Mouse (Mus musculus): ENCODE results near the gene Klhl3. TPM values are rescaled to one million over a fixed set of nuclear protein-coding genes. Genes with fewer than 3 reads are reported as not detected.
A peak's percentile ranks its signal among the peaks of the same experiment; 100 is the strongest.

The Klhl3 gene
- total RNA-seq, 2 experiments from 2014 or later: 45.2 to 47.4 TPM

GRCm38 (mm10) chr13:58126862-58127765 lies 13.7 kb upstream of the Klhl3 start:
- DNase-seq (ENCODE audit: extremely low spot score in 1 of 2, low spot score in 1 of 2): no peak

- no peak for DNase-seq (ENCODE audit: extremely low spot score in 1 of 2, low spot score in 1 of 2)
Measured at GRCm38 (mm10) chr13:58126126-58126525, 12.7 kb upstream of the Klhl3 start.

- no peak for DNase-seq (ENCODE audit: extremely low spot score in 1 of 2, low spot score in 1 of 2)
Measured at GRCm38 (mm10) chr13:58124989-58125388, 11.6 kb upstream of the Klhl3 start.

DNA sequence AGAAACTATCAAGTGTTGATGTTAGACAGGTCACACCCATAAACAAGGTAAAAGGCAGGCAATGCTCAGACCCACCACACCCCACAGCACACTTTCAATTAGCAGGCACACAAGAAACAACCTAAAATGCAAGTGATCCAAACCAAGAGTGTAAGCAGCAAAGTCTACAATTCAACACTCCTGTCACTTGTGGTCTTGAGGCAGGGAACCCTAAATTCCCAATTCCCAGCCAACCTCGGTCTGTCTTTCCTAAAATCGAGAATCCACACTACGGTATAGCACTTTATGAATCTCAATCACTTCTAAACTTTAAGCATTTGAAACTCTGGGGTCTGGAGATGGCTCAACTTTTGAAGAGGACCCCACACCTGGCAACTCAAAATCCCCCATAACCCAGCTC lies 10.9 kb upstream of the Klhl3 start:
- DNase-seq (ENCODE audit: extremely low spot score in 1 of 2, low spot score in 1 of 2): no peak

GRCm38 (mm10) chr13:58123381-58123780 lies 10.0 kb upstream of the Klhl3 start:
- DNase-seq (ENCODE audit: extremely low spot score in 1 of 2, low spot score in 1 of 2): no peak

GRCm38 (mm10) chr13:58122786-58123297 lies 9.4 kb upstream of the Klhl3 start:
- DNase-seq (ENCODE audit: extremely low spot score in 1 of 2, low spot score in 1 of 2): no peak

DNA sequence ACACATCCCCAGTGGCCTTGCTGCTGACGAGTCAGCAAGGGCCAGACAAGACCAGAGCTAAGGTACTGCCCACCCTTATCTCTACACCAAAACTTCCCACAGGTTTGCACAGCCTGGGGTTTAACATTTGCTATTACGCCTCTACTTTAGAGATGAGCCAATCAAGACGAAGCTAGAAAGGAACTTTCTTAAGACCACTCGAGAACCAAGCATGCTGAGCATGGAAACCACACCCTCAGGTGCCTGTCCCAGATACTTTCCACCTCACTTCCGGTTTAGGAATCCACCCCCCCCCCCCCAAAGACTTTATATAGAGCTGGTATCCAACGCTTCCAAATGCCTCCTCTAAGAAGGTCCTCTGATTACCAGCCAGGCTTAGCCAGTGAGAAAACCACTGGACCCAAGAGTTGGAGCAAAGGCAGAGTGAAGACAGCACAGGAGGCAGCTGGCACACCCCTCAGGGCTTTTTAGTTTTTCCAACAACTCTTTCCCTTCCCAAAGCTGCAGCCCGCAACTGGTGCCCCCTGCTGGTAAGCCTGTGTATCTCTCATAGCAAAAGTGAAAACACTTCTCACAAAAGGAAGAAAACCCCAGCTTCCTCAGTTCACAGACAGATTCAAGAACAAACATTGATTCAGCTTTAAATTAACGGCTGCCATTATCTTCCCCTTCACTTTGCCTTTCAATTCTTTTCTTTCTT lies 4.1 kb upstream of the Klhl3 start:
- DNase-seq (ENCODE audit: extremely low spot score in 1 of 2, low spot score in 1 of 2): peak; percentile 44 to 71

GRCm38 (mm10) chr13:58116801-58117200 lies 3.4 kb upstream of the Klhl3 start:
- DNase-seq (ENCODE audit: extremely low spot score in 1 of 2, low spot score in 1 of 2): no peak

- no peak for DNase-seq (ENCODE audit: extremely low spot score in 1 of 2, low spot score in 1 of 2)
Measured at GRCm38 (mm10) chr13:58115227-58115626, 1.8 kb upstream of the Klhl3 start.

DNA sequence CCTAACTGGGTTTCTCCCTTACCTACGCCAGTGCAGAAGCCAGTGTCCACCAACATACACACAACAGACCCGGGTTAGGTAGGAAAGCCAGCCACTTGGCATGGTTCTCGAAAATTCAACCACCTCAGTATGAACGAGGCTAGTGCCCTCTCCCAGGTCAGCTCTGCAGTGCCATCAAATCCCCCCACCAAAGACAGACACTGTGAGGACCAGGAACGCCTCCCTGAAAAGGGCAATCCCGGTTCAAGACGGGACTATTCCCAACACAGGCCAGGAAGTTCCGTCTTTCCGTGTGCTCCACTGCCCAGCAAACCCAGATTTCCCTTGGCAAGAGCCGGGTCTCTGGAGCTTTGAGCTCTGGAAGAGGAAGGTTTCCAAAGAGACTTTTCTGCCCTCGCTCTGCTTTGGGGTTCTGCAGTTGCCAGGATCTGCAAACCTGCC lies 771 bp downstream of the Klhl3 start:
- peak in 1 of 2 experiments; percentile 23 for DNase-seq (ENCODE audit: extremely low spot score in 1 of 2, low spot score in 1 of 2)

DNA sequence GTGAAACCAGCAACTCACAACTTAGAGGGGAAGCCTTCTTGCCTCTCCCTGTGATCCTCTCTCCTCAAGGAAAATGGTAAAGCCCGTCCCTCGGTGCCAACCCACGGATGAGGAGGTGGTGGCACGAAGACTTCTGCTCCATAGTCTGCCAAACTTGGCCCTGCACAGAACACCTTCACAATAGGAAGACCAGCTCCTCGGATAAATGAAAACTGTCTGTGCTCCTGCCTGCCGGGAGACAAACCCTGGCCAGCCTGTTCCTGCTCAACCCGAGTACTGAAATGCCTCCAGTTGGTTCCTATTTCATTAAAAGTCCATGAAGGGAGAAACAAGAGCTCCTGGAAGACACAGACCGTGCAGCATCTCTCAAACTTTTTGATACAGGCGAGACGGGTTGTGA lies 1.2 kb downstream of the Klhl3 start:
- DNase-seq (ENCODE audit: extremely low spot score in 1 of 2, low spot score in 1 of 2): peak in 1 of 2 experiments; percentile 29

DNA sequence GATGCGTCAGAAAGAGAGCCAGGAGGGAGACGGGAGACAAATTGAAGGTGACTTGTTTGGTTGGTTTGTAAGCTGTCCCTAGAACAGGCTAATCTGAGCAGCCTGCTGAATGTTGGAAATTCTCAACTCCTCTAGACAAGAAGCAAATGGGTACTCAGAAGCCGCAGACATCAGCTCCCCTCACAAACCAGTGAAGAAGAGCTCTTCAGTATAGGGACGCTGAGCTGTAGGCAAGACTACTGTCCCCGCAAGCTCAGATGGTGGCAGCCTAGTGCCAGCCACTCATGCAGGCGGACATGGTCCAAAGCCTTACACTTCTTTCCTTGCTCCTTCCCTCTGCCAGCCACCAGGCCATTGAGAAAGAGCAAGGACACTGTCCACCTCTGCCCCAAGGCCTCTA lies 2.1 kb downstream of the Klhl3 start:
- DNase-seq (ENCODE audit: extremely low spot score in 1 of 2, low spot score in 1 of 2): no peak

DNA sequence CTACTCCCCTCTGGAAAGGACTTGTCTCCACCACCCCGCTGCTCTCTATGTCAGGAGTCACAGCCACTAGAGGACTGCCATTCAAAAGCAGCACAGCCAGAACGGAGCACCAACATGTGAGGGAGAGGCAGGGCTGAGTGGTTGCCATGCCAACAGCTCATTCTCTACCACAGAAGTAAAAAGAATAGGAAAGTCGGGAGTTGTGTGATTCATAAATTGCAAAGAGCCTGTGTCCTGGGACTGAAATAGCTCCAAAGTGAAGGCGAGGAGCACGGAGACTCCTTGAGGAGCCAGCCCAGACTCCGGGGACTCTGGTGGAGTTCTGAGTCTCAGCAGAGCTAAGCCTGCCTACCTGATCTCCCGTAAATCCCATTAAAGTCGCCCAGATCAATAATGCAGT lies 22.7 kb downstream of the Klhl3 start:
- peak in 1 of 2 experiments; percentile 40 for DNase-seq (ENCODE audit: extremely low spot score in 1 of 2, low spot score in 1 of 2)

DNA sequence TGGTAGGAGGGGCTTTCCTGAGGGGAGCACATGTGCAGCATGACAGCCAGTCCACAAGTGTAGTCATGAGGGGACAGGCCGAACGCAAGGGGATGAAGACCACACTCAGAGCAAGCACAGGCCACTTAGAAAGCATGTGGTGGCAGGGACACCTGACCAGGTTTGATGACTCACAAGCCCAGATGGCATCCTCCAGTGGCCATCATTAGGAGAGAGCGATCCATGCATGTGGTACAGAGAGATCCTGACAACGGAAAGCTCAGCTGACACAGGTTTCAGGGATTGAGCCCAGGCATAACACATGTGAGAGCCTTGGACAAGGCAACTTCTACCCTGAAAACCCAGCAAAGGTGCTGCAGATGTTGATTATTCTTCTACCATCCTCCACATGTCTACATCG lies 29.0 kb downstream of the Klhl3 start:
- DNase-seq (ENCODE audit: extremely low spot score in 1 of 2, low spot score in 1 of 2): no peak

GRCm38 (mm10) chr13:58083521-58083920 lies 29.9 kb downstream of the Klhl3 start:
- DNase-seq (ENCODE audit: extremely low spot score in 1 of 2, low spot score in 1 of 2): no peak

GRCm38 (mm10) chr13:58083048-58083447 lies 30.3 kb downstream of the Klhl3 start:
- DNase-seq (ENCODE audit: extremely low spot score in 1 of 2, low spot score in 1 of 2): no peak

DNA sequence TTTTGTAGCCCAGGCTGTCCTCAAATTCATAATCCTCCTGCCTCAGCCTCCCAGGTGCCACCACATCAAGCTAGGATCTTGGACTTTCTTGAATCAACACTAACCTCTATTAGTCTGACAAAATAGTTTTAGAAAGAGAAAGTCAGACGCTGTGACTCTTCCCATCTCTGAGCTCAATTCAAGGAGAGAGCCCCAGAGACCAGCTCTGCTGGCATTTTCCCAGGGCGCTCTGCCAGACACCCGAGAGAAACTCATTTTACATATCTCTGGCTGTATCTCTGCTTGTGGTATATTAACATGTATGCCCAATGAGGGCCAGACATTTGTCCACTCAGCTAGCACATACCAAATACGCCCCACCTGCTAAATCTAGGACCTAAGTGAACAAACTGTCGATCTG lies 35.0 kb downstream of the Klhl3 start:
- no peak for DNase-seq (ENCODE audit: extremely low spot score in 1 of 2, low spot score in 1 of 2)

- DNase-seq (ENCODE audit: extremely low spot score in 1 of 2, low spot score in 1 of 2): no peak
Measured at GRCm38 (mm10) chr13:58074881-58075280, 38.5 kb downstream of the Klhl3 start.

DNA sequence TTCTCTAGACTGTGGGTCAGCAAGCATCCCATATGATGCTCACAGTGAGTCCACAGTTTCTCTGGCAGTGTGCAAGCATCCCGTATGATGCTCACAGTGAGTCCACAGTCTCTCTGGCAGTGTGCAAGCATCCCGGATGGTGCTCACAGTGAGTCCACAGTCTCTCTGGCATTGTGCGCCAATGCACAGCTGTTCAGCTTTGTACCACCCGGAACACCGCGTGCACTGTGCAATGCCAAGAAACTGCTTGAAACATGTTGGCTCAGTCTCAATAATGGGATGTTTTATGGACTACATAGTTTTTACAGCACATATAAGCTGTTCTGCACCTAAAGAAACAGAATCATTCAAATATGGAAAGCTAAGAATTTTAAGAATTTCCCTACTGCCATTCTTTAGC lies 38.9 kb downstream of the Klhl3 start:
- DNase-seq (ENCODE audit: extremely low spot score in 1 of 2, low spot score in 1 of 2): peak; percentile 41 to 46

DNA sequence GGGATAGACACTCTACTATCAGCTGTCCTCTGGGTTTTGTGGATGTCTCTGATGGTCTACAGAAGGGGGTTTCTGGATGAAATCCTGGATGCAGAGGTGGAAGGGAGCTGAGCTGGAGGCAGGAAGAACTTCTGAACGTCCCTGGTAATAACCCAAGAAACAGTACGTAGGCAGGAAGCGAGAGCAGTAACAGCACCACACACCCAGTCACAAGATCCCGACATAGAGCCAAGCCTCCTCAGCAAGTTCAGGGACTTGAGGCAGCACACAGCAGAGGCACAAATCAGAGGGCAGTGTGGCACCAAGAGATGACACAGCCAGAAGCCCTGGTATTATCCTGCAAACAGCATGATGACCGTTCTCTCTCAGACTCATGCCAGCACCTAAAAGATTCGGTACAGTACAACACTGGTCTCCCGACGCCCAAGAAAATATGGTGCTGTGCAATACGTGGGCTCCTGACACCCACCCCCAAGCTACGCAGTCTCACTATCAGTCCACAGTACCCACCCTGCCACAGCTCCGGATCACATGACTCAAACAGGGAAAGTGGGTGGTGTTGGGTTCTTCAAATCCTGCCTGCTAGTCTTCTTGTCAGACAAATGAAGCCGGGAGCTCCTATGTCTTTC lies 40.0 kb downstream of the Klhl3 start:
- DNase-seq (ENCODE audit: extremely low spot score in 1 of 2, low spot score in 1 of 2): no peak

DNA sequence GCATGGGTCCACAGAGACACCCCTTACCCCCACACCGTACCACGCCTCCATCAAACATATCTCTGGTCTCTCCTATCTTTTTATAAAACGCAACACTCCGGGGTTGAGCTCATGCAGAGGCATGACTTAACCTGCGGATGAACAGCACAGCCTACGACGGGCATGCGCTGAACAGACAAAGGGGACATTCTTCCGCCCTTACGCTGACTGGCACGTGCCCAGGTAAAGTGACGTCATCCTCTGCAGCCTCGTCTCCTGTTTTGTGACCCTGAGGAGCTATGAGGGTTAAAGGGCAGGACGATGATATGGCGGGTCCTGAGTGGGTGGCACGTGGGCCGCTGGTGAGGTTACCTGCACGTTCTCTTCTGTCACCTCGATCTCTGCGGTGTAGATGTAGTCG lies 42.2 kb downstream of the Klhl3 start:
- DNase-seq (ENCODE audit: extremely low spot score in 1 of 2, low spot score in 1 of 2): no peak

All from layer of hippocampus, postnatal 25 days (tissue).